Mouse (Mus musculus) heart, postnatal 10 days (tissue): ENCODE measurements at regions not wholly inside any gene's neighbourhood (a gene's known extent, or its start where the extent isn't known, plus 50 kb on each side); places are given as distances from the start of the nearest gene placed in this dataset.

ENCODE experiments used
- DNase-seq, 2 experiments: peaks; one replicate each; pipeline ENCODE4 v3.0.0; 2021
- intact Hi-C: fragments of 180-260 bp; cut with DNase I; formaldehyde crosslinking; loops from one replicate; pipeline ENCODE4 v1.15.1; 2025

- intact Hi-C loops = no loop called here
- no peak for DNase-seq
These were observed 272.6 kb downstream of the Rwdd3 start for GRCm38 (mm10) chr3:120898931-120899330.

- no peak for DNase-seq
- intact Hi-C loops = no loop called here
These were observed 273.2 kb downstream of the Rwdd3 start for GRCm38 (mm10) chr3:120898258-120898657.

- intact Hi-C loops = no loop called here
- no peak for DNase-seq
These were observed 273.7 kb downstream of the Rwdd3 start for GRCm38 (mm10) chr3:120897758-120898157.

- intact Hi-C loops = no loop called here
- DNase-seq = no peak
These were observed 274.3 kb downstream of the Rwdd3 start for GRCm38 (mm10) chr3:120897221-120897620.

- no peak for DNase-seq
- intact Hi-C loops = no loop called here
These were observed 285.2 kb downstream of the Rwdd3 start for GRCm38 (mm10) chr3:120886063-120886841.

GRCm38 (mm10) chr3:120885401-120885800 lies 286.1 kb downstream of the Rwdd3 start:
- no peak for DNase-seq
- intact Hi-C loops = no loop called here

GRCm38 (mm10) chr3:120884189-120884588 lies 287.3 kb downstream of the Rwdd3 start:
- no peak for DNase-seq
- intact Hi-C loops = no loop called here

- DNase-seq = no peak
- intact Hi-C loops = no loop called here
These were observed 287.8 kb downstream of the Rwdd3 start for GRCm38 (mm10) chr3:120883650-120884049.

- intact Hi-C loops = no loop called here
- DNase-seq = no peak
These were observed 292.1 kb downstream of the Rwdd3 start for GRCm38 (mm10) chr3:120879409-120879808.

GRCm38 (mm10) chr3:120875740-120876139 lies 295.8 kb downstream of the Rwdd3 start:
- intact Hi-C loops = no loop called here
- DNase-seq = no peak

GRCm38 (mm10) chr3:120865036-120865435 lies 306.5 kb downstream of the Rwdd3 start:
- intact Hi-C loops = no loop called here
- no peak for DNase-seq

GRCm38 (mm10) chr3:120861641-120862040 lies 309.9 kb downstream of the Rwdd3 start:
- no peak for DNase-seq
- intact Hi-C loops = no loop called here

GRCm38 (mm10) chr3:120858281-120858680 lies 313.2 kb downstream of the Rwdd3 start:
- intact Hi-C loops = no loop called here
- no peak for DNase-seq

- intact Hi-C loops = no loop called here
- no peak for DNase-seq
These were observed 317.2 kb downstream of the Rwdd3 start for GRCm38 (mm10) chr3:120854322-120854721.

GRCm38 (mm10) chr3:120843623-120844022 lies 327.9 kb downstream of the Rwdd3 start:
- no peak for DNase-seq
- intact Hi-C loops = no loop called here

- DNase-seq = no peak
- intact Hi-C loops = no loop called here
These were observed 348.0 kb downstream of the Rwdd3 start for GRCm38 (mm10) chr3:120823536-120823935.

GRCm38 (mm10) chr3:120811901-120812300 lies 359.6 kb downstream of the Rwdd3 start:
- intact Hi-C loops = no loop called here
- DNase-seq = no peak

- intact Hi-C loops = no loop called here
These were observed 361.0 kb downstream of the Rwdd3 start for GRCm38 (mm10) chr3:120810527-120810926.

GRCm38 (mm10) chr3:120810048-120810447 lies 361.4 kb downstream of the Rwdd3 start:
- intact Hi-C loops = no loop called here

More at GRCm38 (mm10) chr3:120810527-120810926, 361.0 kb downstream of the Rwdd3 start:
- no peak for DNase-seq

GRCm38 (mm10) chr3:120786659-120787058 lies 384.8 kb downstream of the Rwdd3 start:
- intact Hi-C loops = no loop called here
- peak; percentile 49 to 52 for DNase-seq

More at GRCm38 (mm10) chr3:120810048-120810447, 361.4 kb downstream of the Rwdd3 start:
- DNase-seq = no peak

- intact Hi-C loops = no loop called here
- no peak for DNase-seq
These were observed 390.0 kb downstream of the Rwdd3 start for GRCm38 (mm10) chr3:120781486-120781885.

- peak; percentile 2 to 7 for DNase-seq
- intact Hi-C loops = no loop called here
These were observed 392.4 kb downstream of the Rwdd3 start for GRCm38 (mm10) chr3:120779091-120779490.

GRCm38 (mm10) chr3:120774951-120775350 lies 396.5 kb downstream of the Rwdd3 start:
- no peak for DNase-seq
- intact Hi-C loops = no loop called here
